Mouse (Mus musculus) ES-E14 (cell line): Measurements from ENCODE around the gene AC124502.3.

Experiments used
- CHD2 ChIP-seq: IDR thresholded peaks from 2 replicates; pipeline ENCODE4 v1.6.1; 2014; ENCODE audit warnings: mild to moderate bottlenecking, low read depth, low read length, inconsistent platforms
- MAFK ChIP-seq: IDR thresholded peaks from 2 replicates; pipeline ENCODE4 v1.6.1; 2014; ENCODE audit warnings: mild to moderate bottlenecking, low read depth, low read length, inconsistent platforms; ENCODE audit not compliant: insufficient read depth

DNA sequence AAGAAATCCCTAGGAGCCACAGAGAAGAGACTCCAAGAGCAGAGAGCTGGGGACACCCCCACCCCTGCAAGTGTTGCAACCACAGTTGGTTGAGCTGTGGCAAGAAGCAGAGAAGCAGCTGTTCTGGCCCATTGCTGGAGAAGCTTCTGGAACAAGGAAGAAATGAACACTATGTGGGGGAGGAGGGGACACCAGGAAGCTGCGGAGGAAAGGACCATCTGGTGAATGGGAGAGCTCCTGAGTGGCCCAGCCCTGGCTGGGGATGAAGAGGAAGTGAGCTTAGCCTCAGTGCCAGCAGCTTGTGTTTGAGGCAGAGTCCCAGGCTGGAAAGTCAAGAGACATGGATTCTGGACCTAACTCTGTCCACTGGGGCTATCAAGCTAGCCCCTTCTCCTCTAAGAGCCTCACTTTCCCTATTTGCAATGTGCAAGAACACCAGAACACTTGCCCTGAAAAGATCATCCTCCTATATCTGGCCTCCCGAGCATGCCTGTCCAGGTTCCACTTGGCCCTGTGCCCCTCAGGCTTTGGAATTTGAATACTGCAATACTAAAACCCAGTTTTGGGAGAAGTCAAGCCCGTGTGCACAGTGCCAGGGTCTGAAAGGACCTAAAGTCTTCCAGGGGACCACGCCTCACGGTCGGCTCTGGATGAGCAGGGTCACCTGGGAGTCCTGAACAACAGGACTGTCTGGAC lies 39.1 kb upstream of the AC124502.3 start:
- no peak for TF ChIP-seq CHD2
- TF ChIP-seq MAFK = no peak
